Mouse (Mus musculus) erythroblast, embryonic 14.5 days (primary cell): ENCODE measurements around the gene Adora2a.

Experiments
- GATA1 ChIP-seq: IDR thresholded peaks from 2 replicates; pipeline ENCODE4 v1.6.1; 2012; ENCODE audit warnings: low read length, inconsistent platforms, mixed read lengths
- TAL1 ChIP-seq: IDR thresholded peaks from 3 replicates; pipeline ENCODE4 v1.6.1; 2012; ENCODE audit warnings: low read length, inconsistent platforms, mixed read lengths

GRCm38 (mm10) chr10:75294926-75295325 lies 21.8 kb upstream of the Adora2a start:
- TF ChIP-seq TAL1 (no peak), GATA1 (no peak)
